Mouse (Mus musculus) liver, embryonic 14.5 days (tissue): Measurements from ENCODE around the gene Plrg1.

Experiments
- CTCF ChIP-seq: IDR thresholded peaks from 2 replicates; pipeline ENCODE4 v1.5.1; 2016; ENCODE audit warnings: antibody characterized with exemption, low read depth, control low read depth
- EP300 ChIP-seq: IDR thresholded peaks from 2 replicates; pipeline ENCODE4 v1.6.1; 2016; ENCODE audit warnings: antibody characterized with exemption, low read depth

DNA sequence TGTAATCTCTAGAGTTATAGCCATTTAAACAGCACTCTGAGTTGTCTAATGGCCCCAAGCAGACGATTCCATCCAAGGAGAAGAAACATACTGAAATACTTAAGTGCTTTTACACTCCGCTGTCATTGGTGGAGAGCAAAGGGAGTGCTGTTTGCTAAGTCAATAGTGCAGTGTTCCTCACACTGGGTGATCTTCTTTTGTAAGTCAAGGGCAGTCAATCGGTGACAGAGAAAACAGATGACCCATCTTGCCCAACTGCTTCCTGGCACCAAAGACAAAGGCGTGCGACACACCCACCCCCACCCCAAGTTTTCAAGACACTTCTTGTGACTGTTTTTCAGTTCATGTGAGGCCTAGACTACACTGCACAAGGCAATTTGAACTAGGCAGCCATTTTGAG lies 3.2 kb upstream of the Plrg1 start:
- no peak for TF ChIP-seq CTCF
- TF ChIP-seq EP300: no peak
